Mouse (Mus musculus): ENCODE results near the gene Parvb. TPM values are rescaled to one million over a fixed set of nuclear protein-coding genes. Genes with fewer than 3 reads are reported as not detected.

Gene Parvb
- polyA plus RNA-seq, 1 experiment from 2014 or later = 9.5 TPM

DNA sequence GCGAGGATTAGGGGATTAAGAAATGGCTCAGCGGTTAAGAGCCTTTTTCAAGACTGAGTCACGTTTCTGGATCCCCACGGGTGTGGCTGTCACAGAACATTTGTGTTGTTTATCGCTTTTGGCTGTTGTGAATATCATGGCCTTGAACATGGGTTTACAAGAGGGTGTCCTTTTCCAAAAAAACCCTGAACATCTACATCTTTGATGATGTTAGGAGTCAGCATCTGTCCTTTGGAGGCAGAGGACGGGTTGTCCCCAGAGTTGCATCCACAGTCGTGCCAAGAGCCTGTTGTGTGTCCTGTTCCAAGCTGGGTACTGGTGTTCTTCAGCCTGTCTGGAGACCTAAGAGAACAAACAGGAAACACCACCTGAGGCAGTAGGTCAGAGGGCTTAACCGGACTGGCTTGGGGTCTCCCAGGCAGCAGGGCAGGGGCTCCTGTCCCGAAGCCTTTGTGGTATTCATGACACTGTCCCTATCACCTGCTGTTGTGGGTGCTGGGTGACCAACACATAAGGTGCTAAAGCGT, 37.3 kb downstream of the Parvb start:
- ATAC-seq (ENCODE audit: low FRiP score) (no peak), DNase-seq (ENCODE audit: low spot score) (no peak)
- WGBS = 86% methylated on average over 10 of the region's 10 CpGs
- H3K27ac ChIP-seq (ENCODE audit: low read depth, low read length) = no peak overlapping the region
- H3K9me3 ChIP-seq (ENCODE audit: control insufficient read depth, low read length) = no peaks in the 10 kb centered on the region
- H3K4me3 ChIP-seq (ENCODE audit: low read depth, low read length) = no peak overlapping the region
- no peak overlapping the region for H3K4me2 ChIP-seq (replicated peaks; ENCODE audit: low read depth, low read length)
- no peaks in the 10 kb centered on the region for H3K27me3 ChIP-seq (ENCODE audit: control insufficient read depth, insufficient read depth, low read length)
- H3K4me1 ChIP-seq (replicated peaks; ENCODE audit: control insufficient read depth, insufficient read depth, low read length) = no peaks in the 10 kb centered on the region
- H3K9ac ChIP-seq (ENCODE audit: low read depth, low read length) = no peak overlapping the region
- no peaks in the 10 kb centered on the region for H3K36me3 ChIP-seq (ENCODE audit: control insufficient read depth, insufficient read depth, low read length)

DNA sequence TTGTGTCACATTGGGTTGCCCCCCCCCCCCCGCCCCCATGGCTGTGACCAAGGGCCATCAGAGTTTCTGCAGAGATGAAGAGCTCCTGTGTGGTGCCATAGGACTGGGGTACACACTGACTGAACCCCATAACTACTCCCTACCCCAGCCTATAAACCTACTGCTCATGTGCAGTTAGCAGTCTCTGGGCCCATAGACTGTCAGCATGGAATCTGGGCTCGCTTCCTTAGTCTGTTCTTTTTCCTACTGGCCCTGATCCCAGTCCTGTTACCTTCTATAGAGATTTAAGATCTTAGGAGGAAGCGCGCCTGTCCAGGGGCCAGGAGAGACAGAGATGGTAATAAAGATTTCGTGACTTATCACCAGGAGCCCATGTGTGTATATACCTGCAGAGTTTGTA, 38.2 kb downstream of the Parvb start:
- Histone ChIP-seq H3K27me3 (ENCODE audit: control insufficient read depth, insufficient read depth, low read length) (no peaks in the 10 kb centered on the region), H3K4me2 (replicated peaks; ENCODE audit: low read depth, low read length) (no peak overlapping the region), H3K9ac (ENCODE audit: low read depth, low read length) (no peak overlapping the region), H3K36me3 (ENCODE audit: control insufficient read depth, insufficient read depth, low read length) (no peaks in the 10 kb centered on the region), H3K9me3 (ENCODE audit: control insufficient read depth, low read length) (no peaks in the 10 kb centered on the region; the same call in 1 of the 2 replicates), H3K27ac (ENCODE audit: low read depth, low read length) (no peak overlapping the region), H3K4me1 (replicated peaks; ENCODE audit: control insufficient read depth, insufficient read depth, low read length) (no peaks in the 10 kb centered on the region), H3K4me3 (ENCODE audit: low read depth, low read length) (no peak overlapping the region)
- WGBS = 87% methylated on average over 5 of the region's 5 CpGs
- no peak for DNase-seq (ENCODE audit: low spot score)
- ATAC-seq (ENCODE audit: low FRiP score) = no peak

DNA sequence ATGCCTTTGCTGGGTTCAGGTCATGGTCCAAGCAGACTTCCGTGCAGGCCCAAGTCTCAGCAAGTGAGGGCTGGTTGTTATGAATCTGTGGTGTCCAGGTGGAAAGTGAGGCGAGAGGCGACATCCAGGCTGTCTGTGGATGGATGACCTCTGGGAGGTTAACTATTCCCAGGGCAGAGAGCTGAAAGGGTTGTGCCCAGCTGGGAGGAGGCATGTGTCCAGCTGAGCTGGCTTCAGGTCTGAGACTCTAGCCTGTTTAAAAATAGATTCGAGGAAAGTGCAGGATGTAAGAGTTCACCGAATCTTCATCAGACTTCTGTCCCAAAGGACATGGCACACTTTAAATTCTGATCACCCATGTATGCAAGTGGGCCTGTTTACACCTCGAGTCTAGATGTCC, 38.6 kb downstream of the Parvb start:
- WGBS = 75% methylated on average over 6 of the region's 6 CpGs
- no peaks in the 10 kb centered on the region; the same call in 1 of the 2 replicates for H3K9me3 ChIP-seq (ENCODE audit: control insufficient read depth, low read length)

DNA sequence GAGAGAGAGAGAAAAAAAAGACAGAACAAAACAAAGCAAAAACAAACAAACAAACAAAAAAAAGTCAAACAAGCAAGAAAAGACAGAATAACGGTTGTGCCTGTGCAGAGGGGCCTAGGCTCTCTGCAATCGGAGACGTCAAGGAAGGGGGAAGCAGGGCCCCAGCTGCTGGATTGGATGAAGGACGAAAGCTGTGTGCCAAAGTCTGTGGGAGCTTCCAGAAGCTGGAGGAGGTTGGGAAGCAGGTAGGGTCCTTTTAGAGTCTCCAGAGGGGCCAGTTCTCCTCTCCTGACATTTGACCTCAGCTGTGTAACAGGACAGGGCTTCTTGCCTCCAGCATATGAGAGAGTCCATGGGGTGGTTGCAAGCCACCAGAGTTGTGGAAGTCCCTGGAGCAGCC, 44.2 kb downstream of the Parvb start:
- Histone ChIP-seq H3K9ac (ENCODE audit: low read depth, low read length) (no peak overlapping the region), H3K9me3 (ENCODE audit: control insufficient read depth, low read length) (no peaks in the 10 kb centered on the region; the same call in 1 of the 2 replicates), H3K4me1 (replicated peaks; ENCODE audit: control insufficient read depth, insufficient read depth, low read length) (no peaks in the 10 kb centered on the region), H3K36me3 (ENCODE audit: control insufficient read depth, insufficient read depth, low read length) (no peaks in the 10 kb centered on the region), H3K4me2 (replicated peaks; ENCODE audit: low read depth, low read length) (no peak overlapping the region), H3K4me3 (ENCODE audit: low read depth, low read length) (no peak overlapping the region), H3K27ac (ENCODE audit: low read depth, low read length) (no peak overlapping the region), H3K27me3 (ENCODE audit: control insufficient read depth, insufficient read depth, low read length) (no peaks in the 10 kb centered on the region)
- DNase-seq (ENCODE audit: low spot score) (no peak), ATAC-seq (ENCODE audit: low FRiP score) (no peak)
- 86% methylated on average over 4 of the region's 4 CpGs for WGBS

More for the DNA sequence above, 38.6 kb downstream of the Parvb start:
- no peak for ATAC-seq (ENCODE audit: low FRiP score)
- H3K4me2 ChIP-seq (replicated peaks; ENCODE audit: low read depth, low read length) = no peak overlapping the region
- no peaks in the 10 kb centered on the region for H3K36me3 ChIP-seq (ENCODE audit: control insufficient read depth, insufficient read depth, low read length)
- H3K4me1 ChIP-seq (replicated peaks; ENCODE audit: control insufficient read depth, insufficient read depth, low read length) = no peaks in the 10 kb centered on the region
- H3K27me3 ChIP-seq (ENCODE audit: control insufficient read depth, insufficient read depth, low read length) = no peaks in the 10 kb centered on the region
- H3K9ac ChIP-seq (ENCODE audit: low read depth, low read length) = no peak overlapping the region
- no peak overlapping the region for H3K27ac ChIP-seq (ENCODE audit: low read depth, low read length)
- DNase-seq (ENCODE audit: low spot score) = no peak
- no peak overlapping the region for H3K4me3 ChIP-seq (ENCODE audit: low read depth, low read length)

DNA sequence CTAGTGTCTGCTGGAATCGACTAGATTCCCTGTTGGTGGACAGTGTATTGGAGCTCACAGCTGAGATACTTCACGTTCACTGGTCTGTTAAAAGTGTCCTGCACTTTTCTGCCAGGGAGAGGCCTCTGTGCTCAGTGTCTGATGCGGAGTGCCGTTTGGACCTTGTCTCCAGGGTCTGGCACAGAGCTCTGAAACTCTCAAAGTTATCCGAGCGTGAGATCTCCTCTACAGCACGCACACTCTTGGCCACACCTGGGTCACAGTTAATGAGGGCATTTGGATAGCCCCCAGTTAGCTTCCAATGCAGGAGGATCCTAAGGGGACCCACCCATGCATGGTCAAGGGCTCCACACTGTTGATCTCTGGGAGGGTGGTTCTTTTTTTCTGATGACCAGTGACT, 46.2 kb downstream of the Parvb start:
- Histone ChIP-seq H3K4me3 (ENCODE audit: low read depth, low read length) (no peak overlapping the region), H3K27me3 (ENCODE audit: control insufficient read depth, insufficient read depth, low read length) (no peaks in the 10 kb centered on the region), H3K4me2 (replicated peaks; ENCODE audit: low read depth, low read length) (no peak overlapping the region), H3K9me3 (ENCODE audit: control insufficient read depth, low read length) (no peaks in the 10 kb centered on the region; the same call in 1 of the 2 replicates), H3K4me1 (replicated peaks; ENCODE audit: control insufficient read depth, insufficient read depth, low read length) (no peaks in the 10 kb centered on the region), H3K9ac (ENCODE audit: low read depth, low read length) (no peak overlapping the region), H3K27ac (ENCODE audit: low read depth, low read length) (no peak overlapping the region), H3K36me3 (ENCODE audit: control insufficient read depth, insufficient read depth, low read length) (no peaks in the 10 kb centered on the region)
- WGBS = 83% methylated on average over 7 of the region's 7 CpGs
- ATAC-seq (ENCODE audit: low FRiP score) (no peak), DNase-seq (ENCODE audit: low spot score) (no peak)

DNA sequence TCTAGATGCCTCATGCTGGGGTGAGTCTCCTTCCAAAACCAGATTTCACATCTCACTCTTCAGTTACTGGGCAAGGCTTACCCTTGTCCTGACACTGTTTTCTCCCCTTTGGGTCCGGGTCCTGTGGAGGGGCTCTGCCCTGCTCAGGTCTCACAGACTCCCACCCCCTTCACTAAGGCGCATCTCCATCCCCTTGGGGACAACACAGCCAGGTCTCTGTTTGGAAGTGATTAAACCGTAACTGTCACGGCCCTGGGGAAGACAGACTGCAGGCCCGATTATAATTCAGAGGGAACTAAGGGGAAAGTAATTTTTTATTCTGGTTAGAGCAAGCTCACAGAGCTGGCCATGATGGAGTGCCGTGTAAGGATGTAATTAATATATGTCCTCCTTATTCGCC, 46.8 kb downstream of the Parvb start:
- Histone ChIP-seq H3K27me3 (ENCODE audit: control insufficient read depth, insufficient read depth, low read length) (no peaks in the 10 kb centered on the region), H3K9ac (ENCODE audit: low read depth, low read length) (no peak overlapping the region), H3K27ac (ENCODE audit: low read depth, low read length) (no peak overlapping the region), H3K4me3 (ENCODE audit: low read depth, low read length) (no peak overlapping the region), H3K4me1 (replicated peaks; ENCODE audit: control insufficient read depth, insufficient read depth, low read length) (no peaks in the 10 kb centered on the region), H3K9me3 (ENCODE audit: control insufficient read depth, low read length) (no peaks in the 10 kb centered on the region; the same call in 1 of the 2 replicates), H3K4me2 (replicated peaks; ENCODE audit: low read depth, low read length) (no peak overlapping the region), H3K36me3 (ENCODE audit: control insufficient read depth, insufficient read depth, low read length) (no peaks in the 10 kb centered on the region)
- DNase-seq (ENCODE audit: low spot score) = no peak
- WGBS = 55% methylated on average over 7 of the region's 7 CpGs
- ATAC-seq (ENCODE audit: low FRiP score) = no peak

DNA sequence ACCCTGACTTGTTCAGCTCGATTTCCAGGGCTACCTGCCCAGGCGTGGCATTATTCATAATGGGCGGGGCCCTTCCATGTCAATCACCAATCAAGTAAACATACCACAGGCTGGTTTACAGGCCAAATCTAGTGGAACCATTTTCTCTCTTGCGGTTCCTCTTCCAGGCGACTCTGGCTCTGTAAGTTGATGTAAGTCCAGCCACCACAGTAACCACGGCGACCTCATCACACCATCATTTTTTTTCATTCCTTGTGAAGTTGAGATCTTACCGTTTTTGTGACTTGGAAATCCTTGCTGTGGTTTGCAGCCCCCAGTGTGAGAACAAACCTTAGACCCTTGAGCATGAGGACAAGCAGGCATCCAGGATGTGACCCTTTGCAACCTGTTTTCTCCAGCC, 48.5 kb downstream of the Parvb start:
- ATAC-seq (ENCODE audit: low FRiP score) (no peak), DNase-seq (ENCODE audit: low spot score) (no peak)
- H3K4me1 ChIP-seq (replicated peaks; ENCODE audit: control insufficient read depth, insufficient read depth, low read length) = no peaks in the 10 kb centered on the region
- H3K9me3 ChIP-seq (ENCODE audit: control insufficient read depth, low read length) = no peaks in the 10 kb centered on the region
- no peak overlapping the region for H3K27ac ChIP-seq (ENCODE audit: low read depth, low read length)
- no peak overlapping the region for H3K9ac ChIP-seq (ENCODE audit: low read depth, low read length)
- WGBS = 86% methylated on average over 8 of the region's 8 CpGs
- H3K4me2 ChIP-seq (replicated peaks; ENCODE audit: low read depth, low read length) = no peak overlapping the region
- no peak overlapping the region for H3K4me3 ChIP-seq (ENCODE audit: low read depth, low read length)
- H3K27me3 ChIP-seq (ENCODE audit: control insufficient read depth, insufficient read depth, low read length) = no peaks in the 10 kb centered on the region
- H3K36me3 ChIP-seq (ENCODE audit: control insufficient read depth, insufficient read depth, low read length) = no peaks in the 10 kb centered on the region

DNA sequence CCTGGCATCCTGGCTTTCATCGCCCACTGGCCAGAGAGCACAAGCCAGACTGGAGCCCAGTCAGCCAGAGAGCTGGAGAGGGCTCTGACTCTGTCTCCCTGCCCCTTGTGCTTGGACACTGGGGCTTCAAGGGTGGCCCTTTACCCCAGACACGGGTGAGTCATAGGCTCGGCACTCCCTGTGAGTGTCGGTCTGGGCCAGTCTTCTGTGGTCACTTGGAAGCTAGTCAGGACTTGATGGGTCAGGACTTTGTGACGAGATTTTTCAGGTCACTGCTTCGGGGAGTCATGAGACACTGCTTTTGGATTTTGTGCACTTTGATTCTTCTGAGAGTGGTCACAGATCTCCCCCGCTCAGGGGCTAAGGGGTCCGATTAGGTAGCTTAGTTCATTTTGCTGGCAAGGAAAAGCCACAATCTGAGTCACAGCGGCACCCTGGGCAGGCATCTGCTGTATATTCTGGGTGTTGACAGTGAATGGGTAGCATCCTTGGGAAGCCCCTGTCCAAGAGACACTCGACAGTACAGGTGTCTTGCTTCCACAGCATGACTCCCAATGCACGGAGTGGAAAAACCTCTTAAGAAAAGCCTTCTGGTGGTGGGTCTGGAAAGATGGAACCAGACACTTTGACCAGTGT, 49.0 kb downstream of the Parvb start:
- H3K27ac ChIP-seq (ENCODE audit: low read depth, low read length) = no peak overlapping the region

More for the DNA sequence above, 49.0 kb downstream of the Parvb start:
- Histone ChIP-seq H3K4me3 (ENCODE audit: low read depth, low read length) (no peak overlapping the region), H3K9ac (ENCODE audit: low read depth, low read length) (no peak overlapping the region), H3K36me3 (ENCODE audit: control insufficient read depth, insufficient read depth, low read length) (no peaks in the 10 kb centered on the region), H3K9me3 (ENCODE audit: control insufficient read depth, low read length) (no peaks in the 10 kb centered on the region), H3K27me3 (ENCODE audit: control insufficient read depth, insufficient read depth, low read length) (no peaks in the 10 kb centered on the region), H3K4me2 (replicated peaks; ENCODE audit: low read depth, low read length) (no peak overlapping the region), H3K4me1 (replicated peaks; ENCODE audit: control insufficient read depth, insufficient read depth, low read length) (no peaks in the 10 kb centered on the region)
- no peak for DNase-seq (ENCODE audit: low spot score)
- WGBS = 86% methylated on average over 11 of the region's 11 CpGs
- no peak for ATAC-seq (ENCODE audit: low FRiP score)

Data from hindbrain, embryonic 11.5 days (tissue).